Mouse (Mus musculus): ENCODE measurements around the gene Pam.
A peak's percentile ranks its signal among the peaks of the same experiment; 100 is the strongest.
"Not testable (repeated sequence)": the region's sequence is repeated elsewhere in the genome, so short reads cannot be mapped to it uniquely, and the experiment has no call there.

The Pam gene

DNA sequence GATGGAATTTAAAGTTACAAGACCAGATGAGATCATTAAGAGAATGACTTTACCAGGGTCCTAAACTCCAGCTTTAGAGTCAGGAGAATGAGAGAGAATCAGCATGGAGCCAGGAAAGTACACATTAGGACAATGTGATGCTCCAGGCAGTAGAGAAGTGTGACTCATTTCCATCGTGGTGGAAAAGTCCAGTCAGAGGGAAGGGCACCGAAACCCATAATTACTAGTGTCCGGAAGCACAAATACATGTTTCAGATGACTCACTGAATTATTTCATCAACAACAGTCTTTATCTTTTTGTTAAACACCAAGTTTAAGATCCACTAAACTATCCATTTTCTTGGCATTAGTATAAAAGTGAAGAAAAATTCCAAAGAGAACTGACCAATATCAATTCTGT is 57.2 kb downstream of the Pam start:
- DNase-seq (ENCODE audit: low read depth, low spot score), result no peak

DNA sequence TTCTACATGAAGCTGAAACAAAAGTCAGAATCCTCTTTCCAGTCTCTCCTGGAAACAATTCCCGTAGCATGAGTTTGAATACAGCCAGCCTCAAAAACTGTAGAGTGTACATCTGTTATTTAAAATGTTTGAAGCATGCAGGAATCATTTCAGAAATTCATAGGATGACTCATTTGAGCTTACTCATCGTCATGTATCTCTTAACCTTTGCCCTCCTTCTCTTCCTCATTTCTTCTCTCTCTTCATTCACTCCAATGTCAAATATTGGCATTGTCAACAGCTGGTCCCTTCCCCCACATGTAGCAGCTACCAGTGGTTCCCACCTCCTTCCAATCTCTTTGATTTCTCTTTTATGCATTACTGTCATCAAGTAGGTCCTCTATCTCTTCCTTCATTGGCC is 59.7 kb downstream of the Pam start:
- DNase-seq (ENCODE audit: low read depth, low spot score), result no peak

DNA sequence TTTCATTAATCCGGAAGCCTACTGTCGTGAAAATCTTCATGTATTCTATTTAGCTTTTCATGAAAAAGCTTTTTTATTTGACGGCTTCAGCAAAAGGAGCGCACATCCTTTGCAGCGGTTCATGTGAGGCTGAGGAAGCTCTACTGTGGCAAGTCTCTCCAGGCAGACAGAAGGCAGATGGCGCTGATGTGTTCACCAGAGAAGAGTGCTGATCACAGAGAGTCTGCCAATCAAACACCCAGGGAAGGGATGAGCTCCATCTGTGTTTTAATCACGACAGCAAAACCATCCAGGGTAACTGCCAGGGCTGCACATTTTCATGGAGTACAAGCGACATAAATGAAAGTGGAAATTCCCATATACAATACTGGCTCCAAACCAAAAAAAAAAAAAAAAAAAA is 63.6 kb downstream of the Pam start:
- DNase-seq (ENCODE audit: low read depth, low spot score), result no peak

DNA sequence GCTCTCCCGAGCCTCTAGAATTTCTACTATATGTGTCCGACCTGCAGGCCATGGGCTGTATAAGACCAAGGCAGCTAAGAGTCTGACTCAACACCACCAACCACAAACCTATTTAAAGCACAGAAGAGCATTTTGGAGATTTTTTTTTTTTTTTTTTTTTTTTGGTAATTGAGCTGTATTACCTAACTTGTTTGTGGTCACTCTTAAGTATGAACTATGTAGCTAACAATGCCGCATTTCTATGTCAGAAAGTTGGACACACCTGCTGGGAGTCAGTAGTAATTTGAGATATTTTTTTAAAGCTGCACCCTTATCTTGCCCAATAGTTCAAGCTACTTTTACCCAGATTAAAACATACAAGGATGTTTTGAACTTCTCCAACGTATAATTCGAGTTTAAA is 66.4 kb downstream of the Pam start:
- DNase-seq (ENCODE audit: low read depth, low spot score), result no peak

DNA sequence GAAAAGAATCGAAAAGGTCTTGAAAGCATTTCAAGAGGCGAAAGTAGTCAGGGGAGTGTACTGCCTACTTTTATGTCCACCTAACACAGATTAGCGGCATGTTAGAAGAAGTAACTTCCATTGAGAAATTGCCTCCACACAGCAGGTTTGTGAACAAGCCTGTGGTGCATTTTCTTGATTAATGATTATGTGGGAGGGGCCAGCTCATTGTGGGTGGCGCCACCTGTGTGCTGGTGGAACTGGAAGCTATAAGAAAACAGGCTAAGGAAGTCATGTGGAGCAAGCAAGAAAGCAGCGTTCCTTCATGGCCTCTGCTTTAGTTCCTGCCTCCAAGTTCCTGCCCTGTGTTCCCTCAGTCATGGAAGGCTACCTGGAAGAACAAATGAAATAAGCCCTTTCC is 67.0 kb downstream of the Pam start:
- DNase-seq (ENCODE audit: low read depth, low spot score), result no peak

DNA sequence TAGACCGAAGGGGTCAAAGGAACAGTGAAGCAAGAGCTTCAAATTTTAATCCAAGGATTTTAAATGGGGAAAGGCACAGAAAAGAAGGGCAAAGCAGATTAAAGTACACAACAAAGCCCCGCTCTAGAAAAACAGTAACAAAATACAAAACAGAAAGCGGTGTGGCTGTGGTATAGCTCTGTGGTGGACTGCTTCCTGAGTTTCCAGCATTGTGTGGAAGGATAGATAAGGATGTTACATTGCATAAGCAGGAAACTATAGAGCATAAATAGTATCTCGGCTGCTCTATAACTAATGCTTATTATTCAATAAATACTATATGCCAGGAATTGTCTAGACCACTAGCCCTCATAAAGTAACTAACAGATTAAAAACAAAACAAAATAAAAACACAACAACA is 67.5 kb downstream of the Pam start:
- no peak for DNase-seq (ENCODE audit: low read depth, low spot score)

DNA sequence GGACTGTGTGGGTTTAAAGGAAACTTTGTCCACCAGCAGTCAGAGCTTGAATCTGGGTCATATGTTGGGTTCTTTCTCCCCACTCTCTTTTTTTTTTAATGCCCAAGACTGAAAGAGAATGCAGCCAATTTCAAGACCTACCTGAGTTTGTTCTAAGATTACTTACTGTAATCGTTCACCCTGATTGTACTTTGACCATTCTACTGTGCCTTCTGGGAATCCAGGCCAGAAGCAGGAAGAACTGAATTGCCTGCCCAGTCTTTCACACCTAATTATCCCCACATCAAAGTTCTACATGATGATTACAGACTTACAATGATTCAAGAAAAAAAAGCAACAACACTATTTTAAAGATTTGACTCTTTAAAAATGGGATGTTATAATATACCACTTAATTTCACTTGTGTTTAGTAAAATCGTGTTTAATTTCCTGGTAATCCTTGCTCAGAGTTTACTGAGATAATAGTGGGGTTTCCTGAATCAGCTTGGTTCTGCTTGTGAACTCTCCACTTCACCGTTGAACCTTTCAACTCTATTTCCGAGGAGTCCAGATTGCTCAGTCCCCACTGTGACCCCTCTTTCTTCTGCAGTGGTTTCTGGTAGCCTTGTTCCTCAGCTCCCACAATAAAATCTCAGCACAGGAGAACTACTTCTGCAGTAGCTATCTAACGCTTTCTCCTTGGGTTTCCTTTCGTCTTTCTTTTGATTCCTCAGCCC is 69.4 kb downstream of the Pam start:
- DNase-seq (ENCODE audit: low read depth, low spot score), result no peak

DNA sequence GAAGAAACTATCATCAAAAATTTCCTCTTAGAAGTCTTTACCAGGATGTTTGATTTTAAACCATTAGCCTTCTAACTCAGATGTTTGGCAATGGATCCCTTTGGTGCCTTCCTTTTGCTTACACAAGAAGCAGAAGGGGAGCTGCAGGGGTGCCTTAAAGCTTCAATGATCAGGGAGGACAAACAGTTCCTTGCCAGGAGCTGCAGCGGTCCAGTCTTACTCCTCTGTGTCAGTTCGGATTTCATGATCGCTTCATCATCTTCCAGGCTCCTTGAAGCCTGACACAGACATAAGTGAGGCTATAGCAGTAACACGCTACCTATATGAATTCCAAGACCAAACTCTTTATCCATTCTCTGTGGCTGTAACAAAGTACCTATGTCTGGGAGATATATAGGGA is 71.6 kb downstream of the Pam start:
- no peak for DNase-seq (ENCODE audit: low read depth, low spot score)

DNA sequence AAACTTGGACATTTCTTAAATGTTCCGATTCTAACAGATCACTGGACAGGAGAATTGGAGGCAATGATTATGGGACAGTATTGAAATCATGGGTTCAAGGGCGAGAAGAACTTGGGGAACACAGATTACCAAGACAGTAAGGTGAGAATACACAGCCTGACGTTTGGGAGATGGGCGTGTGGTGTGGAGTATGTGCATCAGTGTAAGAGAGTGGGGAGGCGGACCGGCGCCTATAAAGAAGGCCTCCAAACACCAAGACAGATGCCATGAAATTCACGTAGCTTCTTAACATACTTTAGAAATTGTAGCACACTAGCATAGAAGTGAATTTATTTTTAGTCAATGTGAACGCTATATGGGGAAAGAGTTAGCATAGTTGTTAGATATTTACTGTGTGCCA is 76.5 kb downstream of the Pam start:
- DNase-seq (ENCODE audit: low read depth, low spot score), result no peak

DNA sequence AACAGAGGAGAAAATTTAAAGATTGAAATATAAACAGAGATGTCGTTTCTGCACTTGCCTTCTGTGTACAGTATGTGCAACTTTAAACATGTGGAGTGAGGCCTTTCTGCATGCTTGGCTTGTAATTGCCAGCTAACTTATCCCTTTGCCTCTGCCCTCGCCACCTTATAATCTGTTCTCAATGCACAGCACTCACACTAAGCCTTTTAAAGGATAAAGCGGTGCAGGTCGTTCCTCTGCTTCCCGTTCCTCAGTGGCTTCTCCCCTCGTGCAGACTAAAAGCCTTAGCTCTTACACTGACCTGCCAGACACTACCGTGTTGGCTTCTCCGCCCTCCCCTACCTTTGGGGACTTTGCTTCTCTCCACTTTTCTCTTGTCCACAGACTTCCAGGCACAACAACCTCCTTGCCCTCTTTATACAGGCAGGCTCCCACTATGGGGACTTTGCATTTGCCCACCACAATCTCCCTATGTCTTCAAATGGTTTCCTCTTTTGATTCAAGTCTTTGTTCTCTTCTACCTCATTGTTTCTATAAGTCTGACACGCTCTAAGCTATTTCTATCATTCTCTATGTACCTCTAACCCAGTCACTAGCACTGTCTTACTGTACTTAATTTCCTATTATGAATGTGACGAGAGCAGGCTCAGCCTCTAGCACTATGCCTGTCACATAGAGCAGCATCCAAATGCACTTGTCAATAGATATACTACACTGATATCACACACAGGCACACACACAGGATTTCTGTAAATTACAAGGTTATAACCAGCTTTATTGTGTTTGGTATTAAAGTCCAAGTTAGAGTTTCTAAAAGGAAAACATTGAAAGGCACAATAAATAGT is 79.2 kb downstream of the Pam start:
- DNase-seq (ENCODE audit: low read depth, low spot score), result no peak

DNA sequence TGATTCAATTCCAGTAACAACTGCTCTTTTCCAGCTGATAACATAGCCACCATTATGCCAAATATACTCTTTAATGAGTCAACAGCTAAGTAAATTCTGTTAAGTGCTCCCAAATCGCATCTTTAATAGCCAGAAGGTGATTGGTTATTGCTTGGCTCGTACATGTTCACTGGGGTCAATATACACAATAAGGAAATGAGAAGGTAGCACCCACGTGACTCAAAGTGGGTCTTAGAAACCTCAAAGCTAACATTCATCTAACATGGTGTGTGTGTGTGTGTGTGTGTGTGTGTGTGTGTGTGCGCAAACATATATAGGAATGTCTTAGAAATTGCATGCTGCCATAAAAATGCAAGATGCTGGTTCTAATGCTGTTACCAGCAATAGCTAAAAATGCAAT is 79.9 kb downstream of the Pam start:
- no peak for DNase-seq (ENCODE audit: low read depth, low spot score)

DNA sequence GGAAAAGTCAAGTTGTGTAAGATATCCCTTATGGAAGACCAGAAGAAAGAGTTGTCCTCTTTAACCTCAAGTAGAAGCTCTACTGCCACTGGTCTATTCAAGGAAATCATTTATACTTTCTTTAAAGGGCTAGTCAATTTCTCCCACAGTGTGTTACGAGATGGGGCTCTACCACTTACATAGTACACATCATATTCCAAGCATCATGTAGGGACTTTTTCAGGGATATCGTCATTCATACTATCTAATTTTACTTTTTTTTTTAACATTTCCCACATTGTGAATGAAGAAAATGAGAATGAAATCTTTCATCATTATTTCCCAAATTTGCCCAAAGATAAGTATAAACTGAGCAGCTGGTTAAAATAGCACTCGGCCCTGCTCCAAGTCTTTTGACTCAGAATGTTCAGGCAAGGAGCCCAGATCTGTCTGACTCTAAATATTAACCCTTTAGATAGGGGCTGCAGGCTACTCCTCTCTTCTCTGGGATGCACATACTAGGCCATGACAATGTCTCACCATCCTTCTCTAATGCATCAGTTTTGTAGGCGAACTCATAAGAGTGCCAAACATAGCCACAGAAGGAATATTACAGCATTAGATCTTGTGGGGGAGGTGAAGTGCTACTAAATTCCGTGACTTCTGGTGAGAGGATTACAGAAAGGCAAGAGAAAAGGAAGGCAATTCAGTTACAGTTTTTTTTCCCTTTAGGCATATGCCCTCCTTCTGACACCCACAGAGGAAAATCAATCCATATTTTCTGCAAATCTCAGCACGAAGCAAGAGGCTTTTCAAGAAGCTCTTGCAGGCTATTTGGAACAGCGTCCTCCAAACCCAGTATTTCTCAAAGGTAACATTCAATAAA is 92.7 kb downstream of the Pam start:
- DNase-seq (ENCODE audit: low read depth, low spot score), result no peak

DNA sequence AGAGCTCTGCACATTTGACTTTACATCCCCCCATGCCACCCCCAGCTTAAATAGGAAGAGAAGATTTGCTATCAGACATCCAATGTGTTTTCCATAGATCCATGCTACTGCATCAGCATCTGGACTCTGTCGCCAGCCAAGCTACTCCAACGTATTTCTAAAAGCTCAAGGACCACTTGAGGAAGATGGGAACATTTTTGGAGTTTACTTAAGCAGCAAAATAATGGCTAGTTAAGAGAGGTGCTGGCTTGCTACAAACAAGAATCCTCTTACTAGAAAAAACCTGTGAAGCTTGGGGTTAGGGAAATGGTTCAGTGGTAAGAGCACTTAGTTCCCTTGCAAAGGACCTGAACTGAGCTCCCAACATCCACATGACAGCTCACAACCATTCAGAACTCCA is 96.0 kb downstream of the Pam start:
- no peak for DNase-seq (ENCODE audit: low read depth, low spot score)

DNA sequence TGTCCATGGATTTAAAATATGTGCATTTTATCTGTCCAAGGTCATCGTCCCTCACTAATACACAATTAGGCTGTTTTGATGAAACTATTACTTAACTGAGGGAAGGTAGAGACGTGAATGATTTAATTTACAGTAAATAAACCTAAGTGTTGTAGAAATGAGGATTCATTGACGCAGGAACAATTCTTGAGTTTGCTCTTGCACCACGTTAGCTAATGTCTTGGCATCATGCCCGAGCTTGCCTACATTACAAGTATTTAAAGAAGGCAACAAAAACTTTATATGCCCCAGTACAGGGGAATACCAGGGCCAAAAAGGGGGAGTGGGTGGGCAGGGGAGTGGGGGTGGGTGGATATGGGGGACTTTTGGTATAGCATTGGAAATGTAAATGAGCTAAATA is 96.5 kb downstream of the Pam start:
- not testable (repeated sequence) for DNase-seq (ENCODE audit: low read depth, low spot score)

DNA sequence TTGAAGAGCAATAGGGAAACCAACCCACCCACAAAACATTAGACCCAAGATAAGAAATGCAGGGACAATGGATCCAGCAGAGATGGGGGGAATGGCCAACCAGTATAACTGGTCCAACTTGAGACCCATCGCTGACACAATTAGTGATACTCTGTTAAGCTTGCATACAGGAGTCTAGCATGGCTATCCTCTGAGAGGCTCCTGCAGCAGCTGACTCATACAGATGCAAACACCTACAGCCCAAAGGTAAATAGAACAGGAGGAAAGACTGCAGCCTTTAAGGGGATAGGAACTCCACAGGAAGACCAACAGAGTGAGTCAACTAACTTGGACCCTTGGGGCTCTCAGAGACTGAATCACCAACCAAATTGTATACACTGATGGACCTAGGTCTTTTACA is 98.4 kb downstream of the Pam start:
- DNase-seq (ENCODE audit: low read depth, low spot score), result no peak

DNA sequence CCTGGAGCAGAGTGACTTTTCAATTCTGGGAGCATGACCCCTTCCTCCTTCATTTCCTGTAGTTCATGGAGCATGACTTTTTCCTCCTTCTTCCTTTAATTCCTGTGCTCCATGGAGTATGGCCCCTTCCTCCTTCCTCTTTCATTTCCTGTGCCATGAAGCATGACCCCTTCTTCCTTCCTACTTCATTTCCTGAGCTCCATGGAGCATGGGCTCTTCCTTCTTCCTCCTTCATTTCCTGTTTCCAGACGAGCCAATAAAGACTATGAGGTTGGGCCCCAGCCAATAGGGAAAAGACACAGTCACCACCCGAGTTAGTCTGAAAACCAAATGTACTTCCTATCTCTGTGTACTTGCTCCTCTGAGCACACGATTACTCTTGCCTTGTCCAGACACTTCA is 103.5 kb downstream of the Pam start:
- DNase-seq (ENCODE audit: low read depth, low spot score), result no peak

DNA sequence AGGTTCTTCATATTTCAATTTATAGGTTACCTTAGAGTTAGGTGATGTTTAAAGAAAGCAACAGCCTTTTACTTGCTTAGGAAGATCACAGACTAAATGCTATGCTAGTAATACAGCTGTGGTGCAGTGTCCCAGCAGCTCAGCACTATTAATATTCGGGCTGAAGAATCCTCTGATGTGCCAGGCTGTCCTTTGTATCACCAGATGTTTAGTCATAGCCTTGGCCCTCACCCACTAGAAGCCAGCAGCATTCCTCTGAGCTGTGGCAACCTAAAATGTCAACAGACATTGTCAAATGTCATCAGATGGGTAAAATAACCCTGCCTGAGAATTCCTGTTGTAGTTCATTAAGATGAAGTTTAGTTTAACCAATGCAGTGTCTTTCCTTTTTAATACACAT is 112.3 kb downstream of the Pam start:
- no peak for DNase-seq (ENCODE audit: low read depth, low spot score)

DNA sequence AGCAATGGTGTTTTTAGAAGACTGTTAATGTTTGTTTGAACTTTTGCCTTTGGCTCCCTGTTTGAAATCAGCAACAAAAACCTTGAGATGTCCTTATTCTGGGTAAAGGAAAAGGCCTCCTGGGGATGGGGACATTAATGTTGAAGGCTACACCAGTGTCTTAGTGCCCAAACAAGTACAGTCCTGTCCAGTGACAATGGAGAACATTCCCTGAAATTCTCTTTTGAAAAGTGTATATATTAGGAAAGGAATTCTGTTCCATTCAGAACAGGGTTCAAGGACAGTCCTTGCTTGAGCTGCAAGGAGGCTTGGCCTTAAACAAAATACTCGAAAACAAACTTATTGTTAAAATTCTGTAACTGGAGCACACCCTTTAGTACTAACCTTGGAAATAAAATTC is 116.0 kb downstream of the Pam start:
- DNase-seq (ENCODE audit: low read depth, low spot score), result no peak

DNA sequence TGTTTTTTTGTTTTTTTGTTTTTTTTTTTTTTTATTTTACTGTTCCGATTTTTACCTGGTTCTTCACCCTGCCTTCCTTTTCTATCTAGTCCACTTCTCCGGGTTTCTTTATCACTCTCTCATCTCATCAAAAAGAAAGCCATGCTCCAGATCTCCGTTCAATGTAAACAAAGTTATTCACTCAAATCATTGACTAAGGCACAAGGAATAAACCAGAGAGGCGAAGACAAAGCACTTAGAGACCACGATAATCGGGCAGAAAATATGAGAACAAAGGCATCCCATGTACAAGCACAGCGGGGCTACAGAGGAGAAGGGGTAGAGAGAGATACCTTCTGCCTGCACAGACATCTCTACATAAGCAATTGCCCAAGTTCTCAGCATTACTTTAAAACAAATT is 117.9 kb downstream of the Pam start:
- DNase-seq (ENCODE audit: low read depth, low spot score), result no peak

DNA sequence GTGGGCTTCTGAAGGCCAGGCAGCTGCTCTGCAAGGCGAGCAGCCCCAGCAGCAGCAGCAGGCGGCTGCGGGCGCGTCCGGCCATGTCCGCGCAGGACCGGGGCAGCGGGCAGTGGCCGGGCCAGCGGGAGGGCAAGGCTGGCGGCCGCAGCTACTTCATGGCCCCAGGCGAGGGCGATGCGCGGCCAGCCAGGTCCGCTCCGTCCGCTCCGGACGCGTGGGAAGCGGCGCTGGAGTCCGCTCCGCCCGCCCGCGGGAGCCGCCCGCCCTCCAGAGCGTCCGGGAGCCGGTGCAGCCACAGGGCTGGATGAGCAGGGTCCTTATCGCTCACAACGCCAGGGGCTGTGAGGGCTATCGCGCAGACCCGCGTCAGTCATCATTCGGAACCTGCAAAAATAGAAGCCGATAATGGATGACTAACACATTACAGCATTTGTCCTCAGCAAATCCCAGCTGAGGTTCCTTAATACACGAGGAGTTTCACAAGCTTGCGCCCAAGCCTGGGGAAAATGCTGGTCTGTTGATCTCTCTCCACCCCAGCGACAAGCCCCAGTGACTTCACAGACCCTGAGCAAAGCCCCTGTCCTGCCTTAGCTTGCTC is 118.5 kb downstream of the Pam start:
- DNase-seq (ENCODE audit: low read depth, low spot score), result peak; percentile 65

DNA sequence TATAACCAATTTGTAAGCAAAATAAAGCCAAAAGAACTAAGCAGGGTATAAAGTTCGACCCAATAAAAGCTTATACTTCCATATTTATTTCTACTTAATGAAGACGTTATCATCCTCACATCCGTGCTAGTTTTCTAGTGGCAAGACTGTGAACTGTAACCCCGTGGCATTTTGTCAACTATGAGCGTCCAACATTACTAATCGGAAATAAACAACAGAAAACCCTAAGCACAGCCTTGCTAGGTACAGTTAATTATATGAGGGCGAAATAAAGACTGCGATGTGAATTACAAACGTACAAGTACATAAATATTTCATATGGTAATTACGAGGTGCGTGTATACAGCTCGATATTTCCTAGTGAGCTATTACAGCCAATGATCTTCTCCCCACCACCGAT is 119.4 kb downstream of the Pam start:
- DNase-seq (ENCODE audit: low read depth, low spot score), result no peak

DNA sequence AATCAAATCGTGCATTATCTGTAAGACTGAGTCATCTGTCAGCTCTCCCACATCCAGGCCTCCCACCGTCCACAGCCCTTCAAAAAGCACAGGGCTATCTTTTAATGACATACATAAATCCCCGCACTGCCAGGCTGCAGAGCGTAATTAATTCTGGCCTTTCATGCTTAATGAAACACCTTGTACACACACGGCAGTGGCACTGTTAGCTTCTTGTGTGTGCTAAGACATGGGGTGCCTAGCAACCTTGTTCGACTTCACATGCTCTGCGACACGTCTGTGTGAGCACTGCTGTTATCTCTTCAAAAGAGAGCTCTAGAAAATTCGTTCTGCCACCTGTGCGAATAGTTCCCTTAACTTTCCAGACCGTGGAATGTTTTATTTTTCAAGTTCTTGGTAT is 120.5 kb downstream of the Pam start:
- DNase-seq (ENCODE audit: low read depth, low spot score), result peak; percentile 66

Measured in forelimb bud, embryonic 11.5 days (tissue).